Mouse (Mus musculus): ENCODE results near the gene Rer1. TPM values are rescaled to one million over a fixed set of nuclear protein-coding genes. Genes with fewer than 3 reads are reported as not detected.

The Rer1 gene
- 10 to 100 TPM; 62.4 to 67.5 TPM for total RNA-seq (2021)
- long read RNA-seq, experiment 1, transcript Rer1-201 (7 exons, 1,596 nt): major isoform, 63 of 79 reads
- long read RNA-seq, experiment 1, transcript Rer1-203 (8 exons, 1,803 nt): minor isoform, 6 of 79 reads
- long read RNA-seq, experiment 1, partial matches to known transcripts: 7 of 79 reads
- long read RNA-seq, experiment 1, other reads (novel, unspliced or antisense): 3 of 79 reads
- long read RNA-seq, experiment 2, transcript Rer1-201 (7 exons, 1,596 nt): major isoform, 64 of 70 reads
- long read RNA-seq, experiment 2, partial matches to known transcripts: 3 of 70 reads
- long read RNA-seq, experiment 2, other reads (novel, unspliced or antisense): 1 of 70 reads

DNA sequence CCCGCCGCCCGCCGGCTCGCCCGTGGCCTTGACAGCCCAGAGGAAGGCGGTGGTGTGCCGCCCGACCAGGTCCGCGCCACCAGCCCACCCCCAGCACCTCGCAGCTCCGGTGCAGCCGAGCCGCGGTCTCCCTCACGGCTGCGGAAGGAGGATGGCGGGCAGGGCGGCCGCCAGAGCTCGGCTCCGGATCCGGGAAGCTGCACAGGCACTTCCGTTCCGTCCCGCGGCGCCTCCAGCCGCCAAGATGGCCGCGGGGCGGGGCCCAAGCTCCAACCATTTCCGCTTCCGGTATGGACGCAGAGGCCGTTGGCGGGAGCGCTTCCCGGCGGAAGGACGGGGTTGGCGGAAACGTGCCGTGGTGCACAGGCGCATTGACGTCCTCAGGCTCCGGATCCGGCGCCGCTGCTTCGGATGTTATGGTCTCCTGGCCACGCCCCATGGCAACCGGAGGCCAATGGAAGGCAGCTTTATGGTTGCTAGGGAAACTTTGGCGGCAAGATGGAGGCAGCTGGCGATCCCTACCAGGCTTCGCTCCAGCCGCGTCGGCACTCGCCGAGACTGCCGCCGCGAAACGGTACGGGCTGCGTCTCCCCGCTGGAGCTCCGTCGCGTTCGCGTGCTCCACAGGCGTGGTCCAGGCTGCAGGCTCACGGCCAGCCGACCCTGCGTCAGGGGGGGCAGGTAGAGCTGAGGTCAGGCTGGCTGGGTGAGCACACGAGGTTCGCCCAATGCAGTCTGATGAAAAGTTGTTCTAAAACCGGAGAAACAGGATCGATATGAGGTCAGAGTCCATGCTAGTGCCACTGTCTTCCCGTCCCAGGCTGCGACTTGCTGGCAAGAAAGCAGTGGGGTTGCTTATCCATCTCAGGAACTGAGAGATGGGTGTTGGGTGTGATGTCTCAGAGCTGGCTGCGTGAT, at the start of gene Rer1, which contains the start of gene Morn1:
Gene Rer1, minus strand, starts transcription at position 275 of the 917 bp plus-strand sequence.
Gene Morn1, plus strand, starts transcription at position 470 of the 917 bp plus-strand sequence.
- H3K27ac ChIP-seq: peak within 1 kb of the TSS; percentile 87
- DNase-seq (ENCODE audit: extremely low spot score in 1 of 2, low spot score in 2 of 2): peak; percentile 100
- no peak for TF ChIP-seq CTCF (IDR thresholded peaks at IDR 0.05)
- intact Hi-C loops (cut with DNase I): no loop called here
- H3K4me3 ChIP-seq: peak within 1 kb of the TSS; percentile 97

DNA sequence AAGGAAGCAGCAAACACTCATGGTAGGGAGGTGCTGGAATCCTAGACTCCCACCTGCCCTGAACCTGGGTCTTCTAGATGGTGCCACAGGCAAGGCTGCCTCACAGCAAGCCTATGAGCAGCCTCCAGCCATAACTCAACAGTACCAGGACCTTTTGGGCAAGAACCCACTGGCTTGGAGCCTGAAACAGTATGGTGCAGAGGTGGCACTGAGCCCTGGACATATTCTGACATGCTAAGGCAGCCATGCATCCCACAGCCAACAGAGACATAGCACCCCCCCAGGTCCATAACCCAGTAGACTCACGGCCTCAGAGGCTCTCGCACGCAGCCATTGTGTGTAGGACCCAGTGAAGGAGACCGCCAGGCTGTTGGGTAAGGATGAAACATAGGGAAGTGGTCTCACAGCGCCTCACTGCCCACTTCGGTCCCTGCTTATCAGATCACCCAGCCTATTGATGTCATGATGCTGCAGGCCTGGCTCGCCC, 48.5 kb upstream of the Rer1 start:
- intact Hi-C loops (cut with DNase I): no loop called here

DNA sequence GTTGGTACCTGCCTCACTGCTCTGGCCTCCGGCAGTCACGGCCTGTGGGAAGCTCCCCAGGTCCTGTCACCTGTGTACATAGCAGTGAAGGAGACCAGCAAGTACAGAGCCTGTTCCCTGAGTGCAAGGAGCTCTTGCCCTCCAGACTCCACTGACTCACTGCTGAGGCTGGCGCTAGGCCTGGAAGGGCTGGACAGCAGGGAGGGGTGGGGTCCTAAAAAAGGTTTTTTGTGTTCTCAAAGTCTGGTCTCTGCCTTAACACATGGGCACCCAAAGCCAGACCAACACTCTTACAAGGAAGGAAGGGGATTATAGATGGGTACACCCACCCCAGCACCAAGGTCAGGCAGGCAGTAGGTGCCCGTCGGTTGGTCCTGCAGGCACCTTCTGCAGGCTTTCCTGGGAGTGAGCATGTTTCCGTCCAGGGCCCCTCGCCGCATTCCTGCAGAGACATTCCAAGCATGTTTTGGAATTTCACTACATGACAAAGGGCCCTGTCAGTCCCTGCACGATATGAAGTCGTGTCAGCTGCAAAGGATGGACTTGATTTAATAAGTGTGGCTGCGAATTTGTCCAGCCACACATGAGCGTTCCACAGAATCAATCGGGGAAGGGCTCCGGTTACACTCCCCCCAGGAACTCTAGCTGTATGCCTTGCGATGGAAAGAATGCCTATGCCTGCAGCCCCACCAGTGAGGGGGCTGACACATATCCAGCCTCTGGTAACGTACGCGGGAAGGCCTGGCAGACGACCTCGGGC, 47.7 kb upstream of the Rer1 start:
- TF ChIP-seq CTCF (IDR thresholded peaks at IDR 0.05): no peak
- no peak overlapping the region for H3K4me3 ChIP-seq
- DNase-seq (ENCODE audit: extremely low spot score in 1 of 2, low spot score in 2 of 2): no peak
- intact Hi-C loops (cut with DNase I): no loop called here
- no peak overlapping the region for H3K27ac ChIP-seq

More for the DNA sequence above, 48.5 kb upstream of the Rer1 start:
- H3K4me3 ChIP-seq: no peak overlapping the region
- no peak for TF ChIP-seq CTCF (IDR thresholded peaks at IDR 0.05)
- no peak for DNase-seq (ENCODE audit: extremely low spot score in 1 of 2, low spot score in 2 of 2)
- H3K27ac ChIP-seq: no peak overlapping the region

DNA sequence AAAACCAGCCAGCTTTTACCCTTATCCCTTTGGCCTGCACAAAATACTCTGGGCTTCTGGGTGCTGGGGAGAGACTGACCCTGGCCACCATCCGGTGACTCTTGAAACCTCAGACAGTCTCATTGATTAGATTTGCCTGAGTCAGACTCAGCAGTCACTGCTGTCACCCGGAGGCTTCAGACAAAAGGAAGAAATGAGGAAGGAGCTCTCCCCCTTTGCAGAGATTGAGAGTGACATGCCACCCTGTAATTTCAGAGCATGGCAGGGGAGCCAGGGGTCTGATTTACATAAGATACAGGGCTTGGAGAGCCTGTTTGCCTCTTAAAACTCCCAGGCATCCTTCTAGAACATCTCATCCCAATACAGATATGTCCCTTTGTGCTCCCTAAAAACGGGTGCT, 47.0 kb upstream of the Rer1 start:
- Histone ChIP-seq H3K27ac (no peak overlapping the region), H3K4me3 (no peak overlapping the region)
- no peak for TF ChIP-seq CTCF (IDR thresholded peaks at IDR 0.05)
- intact Hi-C loops (cut with DNase I): no loop called here
- no peak for DNase-seq (ENCODE audit: extremely low spot score in 1 of 2, low spot score in 2 of 2)

DNA sequence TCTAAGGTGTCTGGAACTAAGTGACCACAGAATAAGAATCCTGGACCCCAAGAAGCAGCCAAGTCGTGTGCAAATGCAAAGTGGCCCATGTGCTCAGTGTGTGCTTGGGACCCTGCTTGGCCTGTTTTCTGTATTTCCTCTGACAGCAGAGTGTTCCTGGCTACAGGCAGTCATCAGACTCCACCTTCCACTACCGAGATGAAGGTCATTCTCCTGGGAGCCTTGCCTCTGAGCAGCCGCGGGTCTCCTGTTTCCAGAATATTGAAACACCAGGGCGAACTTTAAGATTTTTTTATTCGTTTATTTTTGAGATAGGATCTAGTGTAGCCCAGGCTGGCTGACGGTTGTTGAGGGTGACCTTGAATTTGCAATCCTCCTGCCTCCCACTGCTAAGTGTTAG, 44.4 kb upstream of the Rer1 start:
- intact Hi-C loops (cut with DNase I): no loop called here
- Histone ChIP-seq H3K27ac (peak overlapping the region; percentile 70; the same call in 1 of the 2 replicates), H3K4me3 (no peak overlapping the region)
- DNase-seq (ENCODE audit: extremely low spot score in 1 of 2, low spot score in 2 of 2): no peak
- TF ChIP-seq CTCF (IDR thresholded peaks at IDR 0.05): no peak

DNA sequence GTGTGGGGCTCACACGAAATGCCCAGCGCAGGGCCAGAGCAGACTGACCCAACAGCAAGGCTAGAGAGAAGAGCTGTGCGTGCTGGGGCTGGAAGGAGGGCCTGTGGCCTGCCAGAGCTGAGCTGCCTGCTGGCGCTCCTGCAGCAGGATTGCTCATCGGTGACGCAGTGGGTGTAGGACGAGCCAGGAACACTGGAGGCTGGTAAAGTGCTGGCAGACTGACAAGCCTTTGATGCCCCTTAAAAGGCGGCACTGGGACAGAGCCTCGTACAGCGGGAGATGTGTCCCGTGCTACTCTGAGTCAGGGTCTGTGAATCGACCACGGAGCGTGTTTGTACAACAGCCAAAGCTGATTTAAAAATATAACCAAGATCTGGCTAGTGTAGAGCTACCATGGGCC, 43.8 kb upstream of the Rer1 start:
- Histone ChIP-seq H3K27ac (peak overlapping the region; percentile 92), H3K4me3 (no peak overlapping the region)
- DNase-seq (ENCODE audit: extremely low spot score in 1 of 2, low spot score in 2 of 2): peak; percentile 84 to 89
- intact Hi-C loops (cut with DNase I): no loop called here
- no peak for TF ChIP-seq CTCF (IDR thresholded peaks at IDR 0.05)

DNA sequence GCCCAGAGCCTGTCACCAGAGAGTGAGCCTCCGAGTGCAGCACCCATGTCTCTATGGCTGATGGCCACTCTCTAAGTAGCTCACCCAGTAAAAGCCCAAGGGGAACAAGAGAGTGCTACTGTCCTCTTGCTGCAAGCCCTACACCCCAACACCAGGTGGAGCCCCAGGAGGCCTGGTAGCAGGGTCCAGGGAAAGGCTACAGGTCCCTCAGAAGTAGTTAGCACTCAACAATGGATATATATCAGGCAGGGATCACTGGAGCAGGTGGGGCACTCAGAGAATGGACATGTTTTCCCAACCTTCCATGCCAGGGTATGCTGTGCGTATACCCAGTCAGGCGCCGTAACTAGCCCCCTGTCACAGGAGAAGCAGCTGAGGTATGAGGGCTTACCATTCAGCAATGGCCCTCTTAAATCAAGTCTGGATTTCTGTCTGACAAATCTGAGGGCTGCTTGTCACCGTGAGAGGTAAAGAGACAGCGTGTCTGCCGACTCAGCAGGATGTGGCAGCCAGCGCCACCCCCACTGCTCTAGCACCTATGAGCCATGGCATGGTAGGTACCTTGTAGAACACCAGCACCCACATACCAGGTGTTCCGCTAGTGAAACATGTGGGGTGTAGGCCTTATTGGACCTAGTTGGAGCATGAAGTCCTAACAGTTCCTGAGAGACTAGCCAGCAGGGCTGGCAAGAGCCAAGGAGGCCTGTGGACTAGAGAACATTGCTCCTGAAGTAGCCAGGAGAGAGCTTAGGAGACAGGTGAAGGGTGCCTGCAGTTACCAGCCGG, 43.1 kb upstream of the Rer1 start:
- peak; percentile 57 for TF ChIP-seq CTCF (IDR thresholded peaks at IDR 0.05)
- DNase-seq (ENCODE audit: extremely low spot score in 1 of 2, low spot score in 2 of 2): peak in 1 of 2 experiments; percentile 53
- Histone ChIP-seq H3K27ac (peak overlapping the region; percentile 92), H3K4me3 (no peak overlapping the region)
- intact Hi-C loops (cut with DNase I): no loop called here

DNA sequence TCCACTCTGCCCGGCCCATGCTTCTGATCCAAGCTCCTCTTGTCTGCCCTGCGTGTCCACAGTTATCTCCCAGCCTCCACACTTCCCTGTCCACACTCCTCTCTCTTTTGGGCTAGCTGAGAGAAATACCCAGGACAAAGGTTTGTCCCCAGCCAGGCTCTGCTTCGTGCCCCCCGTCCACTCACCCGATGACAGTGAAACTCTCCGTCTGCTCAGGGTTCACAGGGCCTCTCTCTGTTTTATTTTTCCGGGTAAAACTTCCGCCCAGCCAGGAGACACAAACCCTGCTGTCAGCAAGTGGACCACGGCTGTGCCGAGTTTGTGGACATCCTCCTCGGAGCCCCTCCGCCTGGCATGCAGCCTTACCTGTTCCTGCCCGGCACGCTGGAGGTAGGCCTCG, 42.2 kb upstream of the Rer1 start:
- DNase-seq (ENCODE audit: extremely low spot score in 1 of 2, low spot score in 2 of 2): no peak
- Histone ChIP-seq H3K27ac (no peak overlapping the region), H3K4me3 (no peak overlapping the region)
- intact Hi-C loops (cut with DNase I): no loop called here
- TF ChIP-seq CTCF (IDR thresholded peaks at IDR 0.05): no peak

DNA sequence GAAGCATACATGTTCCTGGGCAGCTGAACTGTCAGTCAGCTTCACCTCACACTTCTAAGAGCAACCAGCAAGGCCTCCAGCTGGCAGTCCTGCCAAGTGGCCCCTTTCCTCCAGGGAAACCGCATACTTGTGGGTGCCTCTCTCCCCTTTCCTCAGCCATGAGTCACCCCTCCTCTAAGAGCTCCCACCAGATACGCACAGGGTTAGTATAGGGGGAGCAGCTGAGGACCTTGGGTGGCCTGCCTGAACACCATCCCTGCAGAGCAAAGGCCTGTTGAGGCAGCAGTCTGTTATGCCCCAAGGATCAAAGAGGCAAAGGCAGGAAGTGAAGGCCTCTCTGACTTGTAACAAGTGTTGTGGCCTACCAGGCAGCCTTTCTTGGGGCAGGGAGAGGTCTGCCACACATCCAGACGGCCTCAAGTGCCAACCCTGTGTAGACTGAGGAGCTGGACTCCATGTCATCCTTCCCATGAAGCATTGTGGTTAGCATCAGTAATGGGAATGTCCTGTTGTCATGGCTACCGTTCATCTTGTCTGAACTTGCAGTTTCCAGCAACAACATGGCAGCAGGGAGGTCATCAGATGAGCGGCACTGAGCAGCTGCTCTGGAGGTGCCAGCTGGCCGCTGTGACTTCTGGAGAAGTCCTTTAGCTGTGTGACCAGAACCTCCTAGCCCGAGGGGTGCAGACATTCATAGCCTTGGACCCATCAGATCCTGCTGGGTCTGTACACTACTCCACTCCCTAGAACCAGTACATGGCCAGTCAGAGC, 40.6 kb upstream of the Rer1 start:
- Histone ChIP-seq H3K27ac (no peak overlapping the region), H3K4me3 (no peak overlapping the region)
- no peak for TF ChIP-seq CTCF (IDR thresholded peaks at IDR 0.05)
- intact Hi-C loops (cut with DNase I): no loop called here
- DNase-seq (ENCODE audit: extremely low spot score in 1 of 2, low spot score in 2 of 2): no peak

GRCm38 (mm10) chr4:155126194-155126593, 40.0 kb upstream of the Rer1 start:
- no peak for DNase-seq (ENCODE audit: extremely low spot score in 1 of 2, low spot score in 2 of 2)
- no peak overlapping the region for H3K27ac ChIP-seq
- no peak for TF ChIP-seq CTCF (IDR thresholded peaks at IDR 0.05)
- intact Hi-C loops (cut with DNase I): no loop called here
- no peak overlapping the region for H3K4me3 ChIP-seq
